Mouse (Mus musculus) forebrain, embryonic 13.5 days (tissue): ENCODE results near the gene Nod2. TPM values are rescaled to one million over a fixed set of nuclear protein-coding genes. Genes with fewer than 3 reads are reported as not detected.

Source experiments
- ATAC-seq: fragments of 200-750 bp; cut with Nextera tagmentation; 2 replicates; pipeline ENCODE4 v1.8.0; 2017
- H3K27ac ChIP-seq: fragments of 300-500 bp; sonication (generic); 2 replicates; pipeline ENCODE4 v1.5.1; 2015; ENCODE audit warnings: inconsistent platforms, mild to moderate bottlenecking, moderate library complexity
- H3K27me3 ChIP-seq: fragments of 300-500 bp; sonication (generic); 2 replicates; pipeline ENCODE4 v1.6.1; 2015; ENCODE audit warnings: mild to moderate bottlenecking, inconsistent platforms
- H3K36me3 ChIP-seq: fragments of 300-500 bp; sonication (generic); 2 replicates; pipeline ENCODE4 v1.6.1; 2015; ENCODE audit warnings: mild to moderate bottlenecking, inconsistent platforms; ENCODE audit not compliant: poor library complexity, severe bottlenecking
- H3K4me1 ChIP-seq: fragments of 300-500 bp; sonication (generic); 2 replicates; pipeline ENCODE4 v1.6.1; 2015; ENCODE audit warnings: inconsistent platforms
- H3K4me2 ChIP-seq: fragments of 300-500 bp; sonication (generic); 2 replicates; pipeline ENCODE4 v1.6.1; 2015; ENCODE audit warnings: inconsistent platforms, mild to moderate bottlenecking, moderate library complexity
- H3K4me3 ChIP-seq: fragments of 300-500 bp; sonication (generic); 2 replicates; pipeline ENCODE4 v1.5.1; 2015; ENCODE audit warnings: mild to moderate bottlenecking, inconsistent platforms
- H3K9ac ChIP-seq: fragments of 300-500 bp; sonication (generic); 2 replicates; pipeline ENCODE4 v1.6.1; 2015; ENCODE audit warnings: mild to moderate bottlenecking, inconsistent platforms
- H3K9me3 ChIP-seq: fragments of 300-500 bp; sonication (generic); replicated peaks from 2 replicates; pipeline ENCODE4 v1.6.1; 2016; ENCODE audit warnings: inconsistent platforms
- WGBS: fragments of 180-500 bp; shearing (Covaris S2); methylation state at CpG from one replicate; pipeline ENCODE4 v1.1.7; 2015; 5-methylcytosine and 5-hydroxymethylcytosine counted together
- polyA plus RNA-seq: library from polyadenylated mRNA; unstranded; fragments of >200 nt; fragmentation: Nextera tagmentation; extraction: Ambion mirVana; gene quantifications from 2 replicates; pipeline ENCODE4 v1.2.1, GENCODE M21; 2015

Gene Nod2
- polyA plus RNA-seq, 1 experiment from 2014 or later = 0.10 TPM

DNA sequence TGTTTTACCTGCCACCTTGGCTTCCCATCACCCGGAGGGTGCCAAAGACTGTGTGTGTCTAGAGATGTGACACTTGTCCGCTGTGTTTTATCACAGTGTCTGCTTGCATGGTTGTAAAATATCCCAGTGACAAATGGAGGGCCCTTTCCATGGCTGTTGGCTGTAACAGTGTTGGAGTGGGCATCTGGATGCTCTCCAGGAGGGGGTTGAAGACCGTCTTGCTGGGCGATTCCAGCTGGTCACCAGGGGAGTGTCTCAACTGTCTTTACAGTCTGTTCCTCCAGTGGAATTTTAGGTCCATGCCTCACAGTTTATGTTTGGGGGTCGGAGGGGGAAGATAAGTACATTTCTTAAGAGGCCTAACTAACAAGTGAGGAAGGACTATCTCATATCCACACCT is 26.2 kb upstream of the Nod2 start:
- WGBS = 69% methylated on average over 5 of the region's 5 CpGs
- no peak overlapping the region for H3K4me2 ChIP-seq
- H3K27ac ChIP-seq = no peak overlapping the region
- no peaks in the 10 kb centered on the region for H3K36me3 ChIP-seq
- H3K27me3 ChIP-seq = peaks cover 33% of the 10 kb centered on the region
- no peak overlapping the region for H3K4me3 ChIP-seq
- no peak overlapping the region for H3K9ac ChIP-seq
- no peaks in the 10 kb centered on the region for H3K9me3 ChIP-seq
- 0 out of 2 replicates have a peak, but pooled peaks have one; percentile 16 for ATAC-seq
- H3K4me1 ChIP-seq = no peaks in the 10 kb centered on the region

DNA sequence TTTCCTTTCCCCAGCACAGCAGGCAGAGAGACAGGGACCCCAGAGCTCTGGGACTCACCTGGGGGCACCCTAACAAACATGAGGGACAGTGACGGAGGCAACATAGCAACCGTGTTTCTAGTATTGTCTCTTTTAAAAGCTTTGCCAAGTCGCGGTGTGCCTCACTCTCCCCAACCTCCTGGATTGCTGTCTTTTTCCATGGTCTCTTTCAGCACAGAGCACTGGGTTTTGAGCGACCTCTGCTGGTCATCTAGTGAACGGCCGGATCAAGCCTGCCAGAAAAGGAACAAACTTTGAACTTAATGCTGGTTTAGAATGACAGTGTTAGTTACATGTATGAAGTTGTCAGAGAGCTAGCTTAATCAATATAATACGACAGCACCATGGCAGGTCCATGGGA is 25.7 kb upstream of the Nod2 start:
- Histone ChIP-seq H3K27me3 (peaks cover 38% of the 10 kb centered on the region), H3K4me3 (no peak overlapping the region), H3K4me2 (no peak overlapping the region), H3K36me3 (no peaks in the 10 kb centered on the region), H3K27ac (no peak overlapping the region), H3K9ac (no peak overlapping the region), H3K4me1 (no peaks in the 10 kb centered on the region), H3K9me3 (no peaks in the 10 kb centered on the region)
- ATAC-seq = peak; percentile 73
- WGBS = under 1% methylated on average over 8 of the region's 8 CpGs

DNA sequence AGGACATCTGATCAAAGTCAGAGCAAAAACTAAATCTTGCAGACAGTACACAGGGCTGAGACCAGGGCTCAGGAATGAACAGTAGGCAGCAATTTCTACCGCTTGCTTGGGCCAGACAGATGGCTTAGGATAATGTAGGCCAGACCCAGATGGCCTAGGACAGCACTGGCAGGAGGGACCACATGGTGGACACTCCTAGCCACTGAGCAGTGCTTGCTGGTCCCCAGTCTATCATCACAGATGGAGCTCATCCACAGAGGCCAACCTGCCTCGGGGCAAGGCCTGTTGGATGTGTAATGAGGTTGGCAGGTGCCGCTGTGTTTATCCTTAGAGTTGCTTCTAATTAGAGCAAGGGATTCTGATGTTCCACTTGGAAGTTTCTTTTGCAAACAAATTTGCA is 23.8 kb upstream of the Nod2 start:
- H3K9ac ChIP-seq = no peak overlapping the region
- peaks cover 11% of the 10 kb centered on the region for H3K4me1 ChIP-seq
- WGBS = 62% methylated on average over 3 of the region's 3 CpGs
- no peak for ATAC-seq
- H3K9me3 ChIP-seq = no peaks in the 10 kb centered on the region
- no peak overlapping the region for H3K4me3 ChIP-seq
- peaks cover 37% of the 10 kb centered on the region for H3K27me3 ChIP-seq
- no peak overlapping the region for H3K27ac ChIP-seq
- no peaks in the 10 kb centered on the region for H3K36me3 ChIP-seq
- no peak overlapping the region for H3K4me2 ChIP-seq

DNA sequence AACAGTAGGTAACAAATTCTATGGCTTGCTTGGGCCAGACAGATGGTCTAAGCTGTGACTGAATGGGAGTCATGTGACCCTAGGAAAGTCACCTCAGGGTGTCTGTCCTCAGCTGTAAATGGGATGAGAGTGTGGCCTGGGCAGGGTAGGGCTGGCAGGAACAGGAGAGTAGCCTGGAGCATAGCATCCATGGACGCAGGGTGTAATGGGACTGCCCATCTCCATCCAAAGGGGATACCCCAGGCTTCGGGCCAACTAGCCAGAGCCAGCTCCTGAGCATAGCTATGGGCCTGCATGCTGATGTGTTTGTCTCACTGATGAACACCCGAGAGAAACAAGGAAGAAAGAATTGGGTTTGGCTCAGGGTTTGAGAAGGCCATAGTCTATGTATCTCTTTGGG is 22.8 kb upstream of the Nod2 start:
- ATAC-seq = no peak
- Histone ChIP-seq H3K9me3 (no peaks in the 10 kb centered on the region), H3K4me2 (no peak overlapping the region), H3K27ac (no peak overlapping the region), H3K4me1 (peaks cover 20% of the 10 kb centered on the region), H3K9ac (no peak overlapping the region), H3K4me3 (no peak overlapping the region), H3K36me3 (no peaks in the 10 kb centered on the region), H3K27me3 (peaks cover 44% of the 10 kb centered on the region)
- WGBS = 81% methylated on average over 3 of the region's 3 CpGs

DNA sequence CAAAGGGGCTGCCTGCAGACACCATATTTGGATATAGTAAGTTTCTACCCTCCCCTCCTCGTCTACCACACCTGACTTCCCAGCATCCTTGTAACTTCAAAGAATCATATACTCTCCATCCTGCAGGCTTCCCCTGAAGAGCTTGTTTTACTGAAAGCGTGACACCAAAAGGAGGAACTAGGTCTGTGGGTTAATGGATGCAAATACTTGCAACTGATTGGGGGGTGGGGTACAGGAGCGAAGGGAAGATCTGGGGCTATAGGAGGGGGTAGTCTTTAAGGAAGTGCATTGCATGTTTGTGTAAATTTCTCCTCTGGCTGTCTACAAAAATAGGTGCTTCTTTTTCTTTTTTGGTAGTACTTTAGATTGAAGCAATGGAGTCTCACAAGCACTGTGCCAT is 20.7 kb upstream of the Nod2 start:
- no peak for ATAC-seq
- H3K36me3 ChIP-seq = no peaks in the 10 kb centered on the region
- H3K27me3 ChIP-seq = peaks cover 45% of the 10 kb centered on the region
- no peaks in the 10 kb centered on the region for H3K9me3 ChIP-seq
- no peak overlapping the region for H3K9ac ChIP-seq
- H3K4me2 ChIP-seq = no peak overlapping the region
- H3K4me3 ChIP-seq = no peak overlapping the region
- peaks cover 20% of the 10 kb centered on the region for H3K4me1 ChIP-seq
- WGBS = 80% methylated on average over 3 of the region's 3 CpGs
- no peak overlapping the region for H3K27ac ChIP-seq

DNA sequence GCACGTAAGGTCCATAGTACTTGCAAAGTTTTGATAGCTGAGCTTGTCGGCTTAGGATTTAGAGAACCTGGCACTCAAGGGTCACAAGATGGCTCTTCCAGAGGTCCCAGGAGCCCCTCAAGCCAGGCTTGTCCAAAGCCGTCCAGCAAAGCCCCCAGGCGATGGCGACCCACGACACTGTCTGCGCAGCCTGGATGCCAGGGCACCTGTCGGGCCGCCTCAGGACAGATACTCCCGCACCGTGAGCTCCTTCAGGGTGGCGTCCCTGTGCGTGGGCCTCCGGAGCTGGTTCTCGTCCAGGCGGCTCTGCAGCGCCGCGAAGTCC is 20.2 kb upstream of the Nod2 start:
- Histone ChIP-seq H3K4me2 (peak overlapping the region; percentile 78), H3K9me3 (no peaks in the 10 kb centered on the region), H3K4me1 (peaks cover 20% of the 10 kb centered on the region), H3K27ac (no peak overlapping the region), H3K9ac (peak overlapping the region; percentile 73), H3K36me3 (no peaks in the 10 kb centered on the region), H3K27me3 (peaks cover 45% of the 10 kb centered on the region), H3K4me3 (peak overlapping the region; percentile 46)
- 9% methylated on average over 19 of the region's 19 CpGs for WGBS
- ATAC-seq = no peak

DNA sequence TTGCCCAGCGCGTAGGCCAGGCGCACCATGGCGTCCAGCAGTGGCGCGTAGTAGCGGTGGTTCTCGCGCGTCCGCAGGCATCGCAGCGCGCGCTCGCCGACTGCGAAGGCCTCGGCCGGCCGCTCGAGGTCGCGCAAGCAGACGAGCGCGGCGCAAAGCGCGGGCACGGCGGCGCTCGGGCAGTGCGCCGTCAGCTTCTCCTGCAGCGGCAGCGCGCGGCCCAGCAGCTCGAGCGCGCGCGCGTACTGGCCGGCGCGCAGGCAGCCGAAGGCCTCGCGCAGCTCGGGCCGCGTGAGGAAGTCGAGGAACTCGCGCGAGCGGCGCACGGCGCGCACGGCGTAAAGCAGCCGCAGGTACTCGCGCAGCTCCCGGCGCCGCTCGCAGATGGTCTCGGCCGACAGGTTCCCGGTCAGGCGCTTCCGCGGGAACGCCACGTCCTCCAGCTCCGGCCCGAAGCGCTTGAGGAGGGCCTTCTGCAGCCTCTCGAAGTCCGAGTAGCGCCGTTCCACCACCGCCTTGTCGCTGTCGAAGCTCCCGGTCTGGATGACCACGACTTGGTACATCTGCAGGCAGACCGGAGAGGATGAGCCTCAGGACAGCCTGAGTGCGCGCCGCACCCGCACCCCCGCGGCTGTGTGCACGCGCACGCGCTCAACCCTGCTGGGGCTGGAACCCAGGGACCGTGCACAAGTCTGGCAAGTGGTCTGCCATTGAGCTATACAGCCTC is 19.7 kb upstream of the Nod2 start:
- Histone ChIP-seq H3K36me3 (no peaks in the 10 kb centered on the region), H3K4me2 (peak overlapping the region; percentile 78), H3K9me3 (no peaks in the 10 kb centered on the region), H3K27me3 (peaks cover 39% of the 10 kb centered on the region), H3K4me1 (peaks cover 20% of the 10 kb centered on the region), H3K27ac (0 out of 2 replicates have a peak overlapping the region, but pooled peaks have one; percentile 37), H3K4me3 (peak overlapping the region; percentile 46), H3K9ac (peak overlapping the region; percentile 73)
- peak; percentile 83 for ATAC-seq
- under 1% methylated on average over 94 of the region's 105 CpGs for WGBS

DNA sequence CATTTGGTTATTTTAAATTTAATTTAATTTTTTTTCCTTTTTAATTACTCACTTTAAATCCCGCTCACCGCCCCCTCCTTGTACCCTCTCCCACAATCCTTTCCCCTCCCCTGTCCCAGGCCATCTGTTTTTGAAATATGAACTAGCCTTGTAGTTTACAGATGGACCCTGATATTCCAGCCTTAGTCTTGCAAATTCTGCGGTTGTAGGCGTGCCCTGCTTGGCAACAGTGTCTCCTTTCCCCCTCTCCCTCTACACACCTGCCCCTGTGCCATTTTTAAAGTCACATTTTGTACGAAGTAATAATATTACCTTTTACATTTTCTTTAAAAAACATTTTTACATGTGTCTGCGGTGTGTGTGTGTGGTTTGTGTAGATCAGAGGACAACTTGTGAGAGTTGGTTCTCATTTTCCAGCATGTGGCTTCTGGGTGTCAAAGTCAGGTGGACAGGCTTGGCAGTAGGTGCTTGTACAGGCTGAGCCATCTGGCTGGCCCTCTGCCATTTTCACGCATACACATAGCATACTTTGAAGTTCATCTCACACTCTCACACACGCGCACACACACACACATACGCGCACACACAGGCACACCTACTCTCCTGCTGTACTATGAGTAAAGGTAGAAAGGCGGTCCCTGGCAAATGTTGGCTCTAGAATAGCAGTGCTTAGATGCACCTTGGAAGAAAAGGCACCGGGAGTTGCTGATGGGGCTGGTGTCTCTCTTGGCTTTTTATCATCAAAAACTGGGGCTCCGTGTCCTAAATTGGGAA is 18.9 kb upstream of the Nod2 start:
- Histone ChIP-seq H3K4me1 (peaks cover 20% of the 10 kb centered on the region), H3K36me3 (no peaks in the 10 kb centered on the region), H3K27me3 (peaks cover 36% of the 10 kb centered on the region), H3K9me3 (no peaks in the 10 kb centered on the region), H3K4me3 (peak overlapping the region; percentile 46), H3K4me2 (peak overlapping the region; percentile 78), H3K27ac (0 out of 2 replicates have a peak overlapping the region, but pooled peaks have one; percentile 37), H3K9ac (peak overlapping the region; percentile 73)
- ATAC-seq = no peak; the same call in 1 of the 2 replicates
- 62% methylated on average over 14 of the region's 14 CpGs for WGBS

DNA sequence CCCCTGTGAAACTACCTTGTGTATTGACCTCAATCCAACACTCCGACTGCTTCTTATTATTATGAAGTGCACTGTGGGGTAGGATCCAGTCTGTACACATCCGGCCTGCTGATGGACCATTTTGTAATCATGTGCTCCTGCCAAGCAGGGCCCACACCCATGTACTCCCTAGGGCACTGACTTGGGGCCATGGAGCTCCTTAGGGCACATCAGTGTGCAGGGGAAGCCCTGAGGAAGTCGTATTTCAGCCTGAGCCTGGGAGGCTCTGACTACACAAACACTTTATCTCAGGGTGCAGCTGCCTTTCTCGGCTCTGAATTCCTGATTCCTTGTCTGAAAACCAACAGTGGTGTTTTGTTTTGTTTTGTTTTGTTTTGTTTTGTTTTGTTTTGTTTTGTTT is 16.9 kb upstream of the Nod2 start:
- Histone ChIP-seq H3K4me1 (peaks cover 20% of the 10 kb centered on the region), H3K4me2 (no peak overlapping the region), H3K9me3 (no peaks in the 10 kb centered on the region), H3K27me3 (peaks cover 31% of the 10 kb centered on the region), H3K36me3 (no peaks in the 10 kb centered on the region), H3K27ac (no peak overlapping the region), H3K4me3 (no peak overlapping the region), H3K9ac (no peak overlapping the region)
- 79% methylated on average over 4 of the region's 4 CpGs for WGBS
- no peak for ATAC-seq

DNA sequence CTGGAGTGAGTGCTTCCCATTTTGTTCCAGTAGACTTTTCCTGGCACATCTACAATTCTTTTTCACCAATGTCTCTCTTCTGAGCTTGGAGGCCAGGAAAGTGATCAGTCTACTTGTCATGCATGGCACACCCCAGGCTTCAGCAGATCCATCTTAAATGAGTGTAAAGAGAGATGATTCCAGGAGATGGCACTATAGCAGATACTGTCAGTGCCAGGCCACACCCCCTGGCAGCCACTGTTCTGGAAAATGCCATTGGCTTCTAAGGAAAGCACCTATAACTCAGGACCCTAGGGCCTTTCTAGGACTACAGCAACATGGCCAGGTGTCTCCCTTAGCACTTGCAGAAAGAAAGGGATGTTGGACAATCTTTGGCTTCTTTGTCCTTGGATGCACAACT is 16.0 kb upstream of the Nod2 start:
- ATAC-seq = no peak
- H3K27ac ChIP-seq = no peak overlapping the region
- H3K36me3 ChIP-seq = no peaks in the 10 kb centered on the region
- H3K9me3 ChIP-seq = no peaks in the 10 kb centered on the region
- peaks cover 20% of the 10 kb centered on the region for H3K4me1 ChIP-seq
- H3K27me3 ChIP-seq = peaks cover 22% of the 10 kb centered on the region; the same call in 1 of the 2 replicates
- no peak overlapping the region for H3K9ac ChIP-seq
- H3K4me3 ChIP-seq = no peak overlapping the region
- no peak overlapping the region for H3K4me2 ChIP-seq

DNA sequence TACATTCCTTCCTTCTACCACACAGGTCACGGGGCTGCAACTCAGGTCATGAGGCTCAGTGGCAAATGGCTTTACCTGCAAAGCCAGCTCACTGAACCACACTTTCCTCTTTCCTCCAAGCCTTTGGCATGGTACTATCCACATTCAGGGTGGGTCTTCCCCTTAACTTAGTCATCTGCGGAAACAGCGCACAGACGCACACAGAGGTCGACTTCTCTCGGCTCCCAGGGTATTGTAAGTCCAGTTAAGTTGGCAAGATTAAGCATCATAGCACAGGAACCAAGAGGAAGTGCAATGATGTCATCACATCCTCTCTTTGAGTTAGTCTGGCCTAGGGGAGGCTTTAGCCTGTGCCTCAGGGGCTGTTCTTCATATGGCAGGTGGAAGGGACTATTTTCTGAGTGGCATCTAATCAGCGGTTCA is 13.8 kb upstream of the Nod2 start:
- 91% methylated on average over 7 of the region's 7 CpGs for WGBS
- Histone ChIP-seq H3K9me3 (no peaks in the 10 kb centered on the region), H3K9ac (no peak overlapping the region), H3K4me2 (no peak overlapping the region), H3K27ac (no peak overlapping the region), H3K4me1 (peaks cover 9% of the 10 kb centered on the region), H3K36me3 (no peaks in the 10 kb centered on the region), H3K27me3 (peaks cover 13% of the 10 kb centered on the region; the same call in 1 of the 2 replicates), H3K4me3 (no peak overlapping the region)
- no peak for ATAC-seq

DNA sequence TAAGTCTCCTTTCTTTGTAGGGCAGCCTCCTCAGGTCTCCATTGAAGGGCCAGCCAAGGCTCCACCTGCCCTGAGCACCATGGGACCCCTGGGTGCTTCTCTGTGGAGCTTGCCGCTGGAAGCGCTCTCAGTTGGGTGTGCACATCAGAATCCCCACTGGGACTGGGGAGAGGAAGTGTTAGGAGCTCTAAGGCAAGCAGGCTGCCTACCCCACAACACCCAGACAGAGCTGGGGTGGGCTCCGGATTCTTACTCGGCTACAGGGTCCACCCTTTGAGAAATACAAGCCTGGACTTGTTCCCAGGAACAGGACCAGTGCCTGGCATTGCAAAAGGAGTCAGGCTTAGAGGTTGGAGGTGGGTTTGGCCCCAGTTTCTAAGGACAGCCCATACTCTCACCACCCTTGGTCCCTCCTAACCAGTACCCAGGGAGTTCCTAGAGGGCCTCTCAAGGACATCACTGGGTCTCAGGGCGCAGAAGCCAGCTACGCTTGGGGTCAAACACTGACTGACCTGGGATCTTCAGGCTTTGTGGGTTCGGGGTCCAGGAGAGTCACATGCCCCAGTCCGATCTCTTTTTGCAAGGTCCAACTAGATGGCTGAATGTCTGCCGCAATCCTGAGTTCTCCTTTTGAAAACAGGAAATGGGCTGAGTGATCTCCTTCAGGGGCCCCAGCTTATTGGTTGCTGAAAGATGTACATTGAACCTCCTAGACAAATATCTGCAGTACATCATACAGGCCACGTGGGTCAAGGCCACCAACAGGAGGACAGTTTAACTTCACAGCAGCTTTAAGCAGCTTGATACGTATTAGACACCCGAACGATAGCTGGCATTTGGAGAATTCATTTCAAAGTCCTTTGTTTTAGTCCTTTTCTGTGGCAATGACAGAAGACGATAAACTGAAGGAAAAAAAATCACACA is 11.4 kb upstream of the Nod2 start, which contains the start of gene Snx20:
Gene Snx20 (minus strand): TSS at position 655 of the 924 bp plus-strand sequence.
- Histone ChIP-seq H3K27me3 (no peaks in the 10 kb centered on the region), H3K9me3 (no peaks in the 10 kb centered on the region), H3K36me3 (no peaks in the 10 kb centered on the region), H3K4me1 (no peaks in the 10 kb centered on the region), H3K4me2 (no peak within 1 kb of the TSS), H3K4me3 (no peak within 1 kb of the TSS), H3K27ac (no peak within 1 kb of the TSS), H3K9ac (no peak within 1 kb of the TSS)
- ATAC-seq = no peak
- 86% methylated on average over 14 of the region's 14 CpGs for WGBS
